Mouse (Mus musculus) small intestine, adult 2 months (tissue): ENCODE results near the gene Aox4.

ENCODE experiments used
- CTCF ChIP-seq: fragments of 200-500 bp; IDR thresholded peaks from 2 replicates; pipeline ENCODE4 v1.5.1; 2012; ENCODE audit warnings: low read depth, mild to moderate bottlenecking, control low read depth, inconsistent platforms, low read length, moderate library complexity, mixed read lengths; ENCODE audit not compliant: insufficient replicate concordance, insufficient read length; ENCODE audit errors: extremely low read depth
- POLR2A ChIP-seq: fragments of 200-500 bp; IDR thresholded peaks from 2 replicates; pipeline ENCODE4 v1.6.1; 2012; ENCODE audit warnings: low read depth, mild to moderate bottlenecking, control low read depth, inconsistent platforms, low read length, moderate library complexity

DNA sequence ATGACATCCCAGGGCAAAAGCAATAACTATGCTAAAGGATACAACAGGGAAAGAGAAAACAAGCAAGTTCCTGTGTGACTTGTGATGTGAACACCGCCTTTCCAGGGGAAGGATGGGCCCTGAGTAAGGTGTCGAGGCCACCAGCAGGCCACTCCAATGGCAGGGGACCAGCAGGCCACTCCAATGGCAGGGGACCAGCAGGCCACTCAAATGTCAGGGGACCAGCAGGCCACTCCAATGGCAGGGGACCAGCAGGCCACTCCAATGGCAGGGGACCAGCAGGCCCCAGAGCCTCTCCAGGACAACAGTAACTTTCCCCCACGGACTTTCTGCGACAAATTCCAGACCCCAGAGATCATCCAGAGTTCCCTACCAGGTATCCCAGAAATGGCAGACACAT, 70.2 kb downstream of the Aox4 start:
- no peak for TF ChIP-seq CTCF
- no peak for TF ChIP-seq POLR2A
